Mouse (Mus musculus) macrophage (primary cell): Measurements from ENCODE around the gene Pcsk6. TPM values are rescaled to one million over a fixed set of nuclear protein-coding genes. Genes with fewer than 3 reads are reported as not detected.

Experiments used
- H3K27ac ChIP-seq: fragments of 350-480 bp; formaldehyde crosslinking; 2 replicates; pipeline ENCODE4 v1.9.0; 2021
- H3K36me3 ChIP-seq: fragments of 350-480 bp; formaldehyde crosslinking; 2 replicates; pipeline ENCODE4 v1.9.0; 2021; ENCODE audit errors: inconsistent target
- H3K4me3 ChIP-seq: fragments of 350-480 bp; formaldehyde crosslinking; 2 replicates; pipeline ENCODE4 v1.9.0; 2021; ENCODE audit errors: inconsistent target
- H3K79me2 ChIP-seq: fragments of 350-480 bp; formaldehyde crosslinking; 2 replicates; pipeline ENCODE4 v1.9.0; 2021; ENCODE audit errors: inconsistent target
- WGBS: methylation state at CpG from one replicate; pipeline ENCODE4 v1.1.7; 2026; ENCODE audit warnings: inconsistent platforms; ENCODE audit not compliant: missing documents; 5-methylcytosine and 5-hydroxymethylcytosine counted together
- polyA plus RNA-seq: library from polyadenylated mRNA; stranded (reverse); fragments of 250-400 nt; gene quantifications from 3 replicates; pipeline ENCODE4 v1.2.4, GENCODE M21; 2018; ENCODE audit warnings: inconsistent platforms

Gene Pcsk6
- polyA plus RNA-seq, 1 experiment from 2014 or later: not detected

GRCm38 (mm10) chr7:65945342-65945993 is 83.9 kb downstream of the Pcsk6 start:
- H3K4me3 ChIP-seq: no peak overlapping the region
- no peak overlapping the region for H3K27ac ChIP-seq
- WGBS: 65% methylated on average over 7 of the region's 8 CpGs
- no peaks in the 10 kb centered on the region for H3K36me3 ChIP-seq
- H3K79me2 ChIP-seq: no peaks in the 10 kb centered on the region

GRCm38 (mm10) chr7:65946397-65946796 is 84.9 kb downstream of the Pcsk6 start:
- Histone ChIP-seq H3K27ac (no peak overlapping the region), H3K36me3 (no peaks in the 10 kb centered on the region), H3K4me3 (no peak overlapping the region), H3K79me2 (no peaks in the 10 kb centered on the region)
- 81% methylated on average over 7 of the region's 7 CpGs for WGBS

- no peaks in the 10 kb centered on the region for H3K36me3 ChIP-seq
- H3K79me2 ChIP-seq: no peaks in the 10 kb centered on the region
- H3K27ac ChIP-seq: no peak overlapping the region
- 92% methylated on average over 11 of the region's 11 CpGs for WGBS
- no peak overlapping the region for H3K4me3 ChIP-seq
These were observed 87.4 kb downstream of the Pcsk6 start for GRCm38 (mm10) chr7:65948891-65949290.

- Histone ChIP-seq H3K27ac (no peak overlapping the region), H3K79me2 (no peaks in the 10 kb centered on the region), H3K4me3 (no peak overlapping the region), H3K36me3 (no peaks in the 10 kb centered on the region)
- WGBS: 35% methylated on average over 3 of the region's 4 CpGs
These were observed 93.0 kb downstream of the Pcsk6 start for GRCm38 (mm10) chr7:65954583-65954982.

GRCm38 (mm10) chr7:65955304-65956220 is 94.0 kb downstream of the Pcsk6 start:
- Histone ChIP-seq H3K79me2 (no peaks in the 10 kb centered on the region), H3K27ac (no peak overlapping the region), H3K36me3 (no peaks in the 10 kb centered on the region), H3K4me3 (no peak overlapping the region)
- WGBS: 92% methylated on average over 22 of the region's 24 CpGs

DNA sequence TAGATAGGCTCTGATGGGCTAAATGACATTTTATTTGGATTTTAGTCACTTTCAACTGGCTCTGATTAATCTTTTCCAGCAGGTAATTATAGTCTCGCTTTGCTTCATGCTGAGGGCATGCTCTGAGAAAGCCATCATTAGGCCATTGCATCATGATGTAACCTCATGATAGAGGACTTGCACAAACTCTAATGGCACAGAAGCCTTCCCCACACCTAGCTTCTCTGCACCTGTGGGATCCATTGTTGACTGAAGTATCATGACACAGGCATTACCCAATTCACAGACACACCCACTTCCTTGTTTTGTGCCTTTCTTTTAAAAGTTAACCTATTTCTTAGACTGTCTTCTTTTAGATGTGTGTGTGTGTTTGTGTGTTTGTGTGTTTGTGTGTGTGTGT is 95.7 kb downstream of the Pcsk6 start:
- Histone ChIP-seq H3K79me2 (no peaks in the 10 kb centered on the region), H3K4me3 (no peak overlapping the region), H3K27ac (no peak overlapping the region), H3K36me3 (no peaks in the 10 kb centered on the region)
- 89% methylated on average over 1 of the region's 1 CpGs for WGBS

GRCm38 (mm10) chr7:65958105-65958504 is 96.6 kb downstream of the Pcsk6 start:
- H3K36me3 ChIP-seq: no peaks in the 10 kb centered on the region
- WGBS: 93% methylated on average over 5 of the region's 5 CpGs
- no peaks in the 10 kb centered on the region for H3K79me2 ChIP-seq
- no peak overlapping the region for H3K27ac ChIP-seq
- H3K4me3 ChIP-seq: no peak overlapping the region

DNA sequence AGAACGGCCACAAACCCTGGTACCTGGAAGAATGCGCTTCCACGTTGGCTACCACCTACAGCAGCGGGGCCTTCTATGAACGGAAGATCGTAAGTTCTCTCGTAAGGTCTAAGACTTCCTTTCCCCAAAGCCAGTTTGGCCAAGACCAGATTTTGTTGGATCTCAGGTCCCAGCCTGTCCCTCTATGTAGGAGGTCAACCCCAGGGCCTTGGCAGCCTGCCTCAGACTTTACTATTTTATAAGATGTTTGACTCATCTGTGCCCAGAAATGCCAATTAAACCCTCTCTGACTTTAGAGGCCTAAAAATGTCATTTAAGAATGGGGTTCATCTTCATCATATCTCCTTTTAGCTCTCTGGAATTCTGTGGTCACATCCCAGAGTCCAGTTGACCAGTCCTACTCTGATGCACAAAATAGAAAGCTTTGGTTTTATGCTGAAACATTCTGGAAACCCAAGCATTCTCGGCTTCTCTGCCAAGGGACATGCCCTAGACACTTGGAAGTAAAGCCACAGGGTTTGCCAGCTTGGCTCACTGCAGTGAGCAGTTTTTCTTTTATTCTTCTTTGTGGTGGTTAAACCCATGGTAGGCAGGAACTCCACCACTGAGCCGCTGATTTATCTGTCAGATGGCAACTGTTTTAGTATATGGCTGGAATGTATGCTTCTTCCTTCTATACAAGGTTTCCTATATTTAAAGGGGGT is 97.8 kb downstream of the Pcsk6 start:
- 91% methylated on average over 9 of the region's 9 CpGs for WGBS
- no peaks in the 10 kb centered on the region for H3K36me3 ChIP-seq
- H3K79me2 ChIP-seq: no peaks in the 10 kb centered on the region
- no peak overlapping the region for H3K4me3 ChIP-seq
- no peak overlapping the region for H3K27ac ChIP-seq

- Histone ChIP-seq H3K4me3 (no peak overlapping the region), H3K27ac (no peak overlapping the region), H3K79me2 (no peaks in the 10 kb centered on the region), H3K36me3 (no peaks in the 10 kb centered on the region)
- WGBS: 88% methylated on average over 7 of the region's 7 CpGs
These were observed 101.1 kb downstream of the Pcsk6 start for GRCm38 (mm10) chr7:65962611-65963010.

- H3K36me3 ChIP-seq: no peaks in the 10 kb centered on the region
- no peak overlapping the region for H3K27ac ChIP-seq
- no peaks in the 10 kb centered on the region for H3K79me2 ChIP-seq
- no peak overlapping the region for H3K4me3 ChIP-seq
These were observed 102.9 kb downstream of the Pcsk6 start for GRCm38 (mm10) chr7:65964398-65964797.

DNA sequence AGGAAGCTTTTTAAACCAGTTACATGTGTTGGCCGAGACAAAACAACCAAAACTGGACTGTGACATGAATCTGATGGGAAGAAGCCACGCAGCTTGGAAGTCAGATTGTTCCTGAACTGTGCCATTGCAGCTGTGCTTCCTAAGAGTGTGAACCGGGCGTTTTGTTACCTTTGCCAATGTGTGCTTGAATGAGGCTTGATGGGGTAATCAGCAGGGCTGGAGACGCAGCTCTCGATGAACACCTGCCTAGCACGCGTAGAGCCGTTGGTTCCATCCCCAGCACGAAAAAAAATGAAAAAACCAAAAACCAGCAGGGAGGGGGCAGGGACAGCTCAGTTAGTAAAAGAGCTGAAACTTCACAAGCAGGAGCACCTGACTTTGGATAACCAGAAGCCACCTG is 109.8 kb downstream of the Pcsk6 start:
- Histone ChIP-seq H3K27ac (no peak overlapping the region), H3K36me3 (no peaks in the 10 kb centered on the region), H3K4me3 (no peak overlapping the region), H3K79me2 (no peaks in the 10 kb centered on the region)
- 85% methylated on average over 10 of the region's 10 CpGs for WGBS

DNA sequence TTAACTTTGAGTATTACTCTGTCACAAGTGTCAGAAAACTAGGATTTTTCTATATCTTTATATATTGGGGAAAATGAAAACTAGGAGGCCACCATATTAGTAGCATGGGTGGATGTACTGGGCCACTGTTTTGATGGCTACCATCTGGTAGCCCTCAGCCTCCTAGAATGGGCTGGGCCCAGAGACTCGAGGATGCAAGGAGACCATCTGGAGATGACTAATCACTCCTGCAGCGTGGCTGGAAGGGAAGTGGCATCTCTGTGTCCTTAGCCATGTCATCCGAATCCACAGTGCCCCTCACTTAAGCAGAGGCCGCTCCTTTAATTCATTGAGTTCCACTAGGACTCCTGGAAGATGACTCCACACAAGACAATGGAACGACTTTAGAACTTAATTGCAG is 115.8 kb downstream of the Pcsk6 start:
- no peak overlapping the region for H3K27ac ChIP-seq
- H3K4me3 ChIP-seq: no peak overlapping the region
- no peaks in the 10 kb centered on the region for H3K36me3 ChIP-seq
- 63% methylated on average over 5 of the region's 5 CpGs for WGBS
- H3K79me2 ChIP-seq: no peaks in the 10 kb centered on the region

DNA sequence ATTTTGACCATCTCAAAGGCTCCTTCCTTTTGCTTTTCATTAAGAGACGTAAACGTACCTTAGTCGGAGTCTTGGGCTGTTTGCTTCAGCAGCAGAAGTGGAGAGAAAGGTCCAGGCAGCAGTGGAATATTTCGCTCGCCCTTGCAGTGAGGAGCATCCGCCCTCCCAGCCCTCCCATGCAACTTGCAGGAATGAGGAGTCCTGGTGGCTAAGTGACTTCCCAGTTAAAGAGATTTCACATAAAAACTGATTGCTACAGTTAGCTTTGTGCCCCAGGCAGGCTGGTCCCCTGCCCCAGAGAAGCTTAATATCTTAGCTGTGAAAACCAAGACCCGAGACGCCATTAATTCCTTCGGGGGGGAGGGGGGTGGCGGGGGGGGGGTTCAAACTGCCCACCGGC is 116.4 kb downstream of the Pcsk6 start:
- no peaks in the 10 kb centered on the region for H3K36me3 ChIP-seq
- 89% methylated on average over 11 of the region's 11 CpGs for WGBS
- H3K79me2 ChIP-seq: no peaks in the 10 kb centered on the region
- no peak overlapping the region for H3K27ac ChIP-seq
- H3K4me3 ChIP-seq: no peak overlapping the region

GRCm38 (mm10) chr7:65978996-65979823 is 117.7 kb downstream of the Pcsk6 start:
- Histone ChIP-seq H3K36me3 (no peaks in the 10 kb centered on the region), H3K4me3 (no peak overlapping the region), H3K27ac (no peak overlapping the region), H3K79me2 (no peaks in the 10 kb centered on the region)
- 84% methylated on average over 11 of the region's 11 CpGs for WGBS
